ENCODE assay signal across 24 mouse cellular contexts in genomic region chr6:22114079-22114478, GRCm38 (mm10).
DNase-seq lines count a peak whose midpoint lies in the region; ATAC-seq and TF ChIP-seq lines count a peak whose summit lies in the region.
"Had no signal": no experiment of that assay in that cellular context is flagged by ENCODE, and none has a peak within 500 bp of the region (broad histone marks: within the 10 kb centered on the region; RNA-seq: fewer than 3 reads in every experiment).

No protein-coding gene starts in this region.

- H3K4me2 ChIP-seq in liver, postnatal 0 days (ENCODE audit: low read depth, low read length): no peak overlapping the region
- no peak overlapping the region for H3K4me2 ChIP-seq in liver, embryonic 12.5 days
- H3K4me2 ChIP-seq in CH12.LX (ENCODE audit: insufficient read depth, low read depth, poor library complexity, severe bottlenecking): peak overlapping the region; percentile 56
- no peak overlapping the region for H3K4me2 ChIP-seq in stomach, embryonic 15.5 days
- H3K4me2 ChIP-seq in forebrain, embryonic 12.5 days: no peak overlapping the region
- H3K4me2 ChIP-seq: embryonic facial prominence, embryonic 12.5 days had no signal

- in situ Hi-C loops in CH12.LX (cut with MboI; ENCODE audit: low pct_ligation_motif_present, low pct_unique_long_range_greater_than_20kb, low sequenced_read_pairs): loop anchor here (10.0 to 25.0 kb wide), 2 partner anchors 381 to 848 kb away; no protein-coding TSS in a partner anchor

- no peak for TF ChIP-seq POLR2A in liver, adult 2 months (IDR thresholded peaks at IDR 0.05; ENCODE audit: extremely low read depth, insufficient read depth, low read length)
- TF ChIP-seq POLR2A in CH12.LX (IDR thresholded peaks at IDR 0.05; ENCODE audit: low read depth, low read length): no peak

- no peak for TF ChIP-seq CTCF in liver, adult 2 months (IDR thresholded peaks at IDR 0.05; ENCODE audit: low read depth, low read length)
- TF ChIP-seq CTCF in liver, postnatal 0 days (IDR thresholded peaks at IDR 0.05; ENCODE audit: low read depth): no peak
- no peak for TF ChIP-seq CTCF in CH12.LX (conservative IDR thresholded peaks at IDR 0.05 in 1 of 2, IDR thresholded peaks at IDR 0.05 in 1 of 2; ENCODE audit: low read depth in 2 of 2, low read length in 2 of 2)

- no peak for TF ChIP-seq RAD21 in CH12.LX (IDR thresholded peaks at IDR 0.05; ENCODE audit: low read depth, low read length)

- ATAC-seq in liver, postnatal 0 days: peak; percentile 75
- ATAC-seq in liver, embryonic 12.5 days: no peak
- peak; percentile 50; the same call in 1 of the 2 replicates for ATAC-seq in stomach, embryonic 15.5 days (ENCODE audit: insufficient read depth, low FRiP score, low read depth)
- ATAC-seq in forebrain, embryonic 12.5 days (ENCODE audit: low FRiP score): no peak
- ATAC-seq: activated CD4-positive, CD25-positive, alpha-beta regulatory T cell, adult 4 months; CD4-positive, CD25-positive, alpha-beta regulatory T cell, adult 4 months; forebrain, embryonic 14.5 days; forebrain, embryonic 16.5 days; Patski had no signal

- H3K4me3 ChIP-seq in liver, adult 2 months (ENCODE audit: insufficient read depth, low read depth, low read length): no peak overlapping the region
- H3K4me3 ChIP-seq in liver, postnatal 0 days (ENCODE audit: low read depth, low read length): no peak overlapping the region
- no peak overlapping the region for H3K4me3 ChIP-seq in liver, embryonic 12.5 days
- no peak overlapping the region for H3K4me3 ChIP-seq in CH12.LX (replicated peaks in 1 of 3; ENCODE audit: low read depth in 2 of 3, low read length in 2 of 3, poor library complexity in 1 of 3)
- no peak overlapping the region for H3K4me3 ChIP-seq in stomach, embryonic 15.5 days (replicated peaks)
- no peak overlapping the region for H3K4me3 ChIP-seq in forebrain, embryonic 12.5 days (replicated peaks)
- H3K4me3 ChIP-seq: embryonic facial prominence, embryonic 10.5 days; embryonic facial prominence, embryonic 12.5 days had no signal

- H3K79me2 ChIP-seq in liver, adult 2 months (ENCODE audit: control insufficient read depth, insufficient read depth, low read length): peaks cover 3% of the 10 kb centered on the region; the same call in 1 of the 2 replicates
- no peaks in the 10 kb centered on the region for H3K79me2 ChIP-seq in CH12.LX (replicated peaks; ENCODE audit: control insufficient read depth, extremely low read depth, insufficient read depth, poor library complexity, severe bottlenecking)

- no peaks in the 10 kb centered on the region for H3K9me3 ChIP-seq in liver, postnatal 0 days (ENCODE audit: low read length)
- H3K9me3 ChIP-seq in liver, embryonic 12.5 days (replicated peaks): no peaks in the 10 kb centered on the region
- H3K9me3 ChIP-seq in CH12.LX (replicated peaks; ENCODE audit: low read length): no peaks in the 10 kb centered on the region
- no peaks in the 10 kb centered on the region for H3K9me3 ChIP-seq in stomach, embryonic 15.5 days
- H3K9me3 ChIP-seq in forebrain, embryonic 12.5 days: no peaks in the 10 kb centered on the region
- H3K9me3 ChIP-seq: embryonic facial prominence, embryonic 10.5 days; embryonic facial prominence, embryonic 12.5 days had no signal

- DNase-seq in liver, adult 2 months (ENCODE audit: extremely low read depth, low read depth, low spot score): peak; percentile 21
- DNase-seq in liver: no peak
- no peak for DNase-seq in liver, postnatal 0 days
- DNase-seq in CH12.LX (ENCODE audit: extremely low read depth): no peak
- DNase-seq in gastrocnemius, postnatal 14 days: no peak
- DNase-seq: adrenal gland, adult 8-10 months; adrenal gland, postnatal 14 days; adrenal gland, postnatal 36 days; B cell, adult 2 months; cerebellum, adult 11-12 months; cerebellum, adult 2 months; cerebellum, adult 9-10 months; cerebellum, postnatal 10 days; cerebellum, postnatal 25 days had no signal

- no peak overlapping the region for H3K9ac ChIP-seq in liver, adult 2 months (ENCODE audit: low read depth, low read length)
- H3K9ac ChIP-seq in liver, postnatal 0 days (replicated peaks): no peak overlapping the region
- no peak overlapping the region for H3K9ac ChIP-seq in liver, embryonic 12.5 days
- H3K9ac ChIP-seq in CH12.LX (ENCODE audit: insufficient read depth, low read depth): no peak overlapping the region
- no peak overlapping the region for H3K9ac ChIP-seq in stomach, embryonic 15.5 days
- H3K9ac ChIP-seq in forebrain, embryonic 12.5 days: no peak overlapping the region
- H3K9ac ChIP-seq: embryonic facial prominence, embryonic 12.5 days had no signal

- H3K27me3 ChIP-seq in liver, adult 2 months (ENCODE audit: control insufficient read depth, insufficient read depth, low read length): no peaks in the 10 kb centered on the region
- no peaks in the 10 kb centered on the region for H3K27me3 ChIP-seq in liver, postnatal 0 days (ENCODE audit: insufficient read depth, low read length)
- H3K27me3 ChIP-seq in liver, embryonic 12.5 days (replicated peaks): no peaks in the 10 kb centered on the region
- H3K27me3 ChIP-seq in CH12.LX (replicated peaks): no peaks in the 10 kb centered on the region
- H3K27me3 ChIP-seq in stomach, embryonic 15.5 days (replicated peaks): no peaks in the 10 kb centered on the region
- H3K27me3 ChIP-seq in forebrain, embryonic 12.5 days: 0 out of 2 replicates have a peak, but pooled peaks cover 3% of the 10 kb centered on the region
- H3K27me3 ChIP-seq: embryonic facial prominence, embryonic 12.5 days had no signal

- dilution Hi-C loops in CH12.LX (cut with MboI; ENCODE audit: extremely low pct_ligation_motif_present, extremely low pct_unique_long_range_greater_than_20kb, low sequenced_read_pairs): no loop called here

- no peaks in the 10 kb centered on the region; the same call in 1 of the 2 replicates for H3K4me1 ChIP-seq in liver, adult 2 months (ENCODE audit: control insufficient read depth, insufficient read depth, low read length)
- no peaks in the 10 kb centered on the region for H3K4me1 ChIP-seq in liver, postnatal 0 days (ENCODE audit: insufficient read depth)
- H3K4me1 ChIP-seq in liver, embryonic 12.5 days: no peaks in the 10 kb centered on the region
- no peaks in the 10 kb centered on the region for H3K4me1 ChIP-seq in CH12.LX (ENCODE audit: control insufficient read depth in 1 of 2, insufficient read depth in 2 of 2)
- no peaks in the 10 kb centered on the region for H3K4me1 ChIP-seq in stomach, embryonic 15.5 days
- H3K4me1 ChIP-seq in forebrain, embryonic 12.5 days: no peaks in the 10 kb centered on the region
- H3K4me1 ChIP-seq: embryonic facial prominence, embryonic 12.5 days had no signal

- WGBS in liver, adult 2 months: 52% methylated on average over 6 of the region's 6 CpGs
- 64% methylated on average over 6 of the region's 6 CpGs for WGBS in liver, postnatal 0 days (ENCODE audit: insufficient replicate concordance)
- WGBS in liver, embryonic 12.5 days (ENCODE audit: insufficient replicate concordance): 67% methylated on average over 6 of the region's 6 CpGs
- 70% methylated on average over 6 of the region's 6 CpGs for WGBS in stomach, embryonic 15.5 days
- WGBS in forebrain, embryonic 12.5 days: 85% methylated on average over 6 of the region's 6 CpGs

- no peak for TF ChIP-seq EP300 in liver, postnatal 0 days (IDR thresholded peaks at IDR 0.05; ENCODE audit: low read depth)
- TF ChIP-seq EP300 in CH12.LX (IDR thresholded peaks at IDR 0.05; ENCODE audit: low read length): no peak

- no peak overlapping the region for H3K27ac ChIP-seq in liver, adult 2 months (replicated peaks; ENCODE audit: insufficient read depth, low read depth, low read length)
- no peak overlapping the region for H3K27ac ChIP-seq in liver, postnatal 0 days (ENCODE audit: low read depth)
- no peak overlapping the region for H3K27ac ChIP-seq in liver, embryonic 12.5 days
- H3K27ac ChIP-seq in CH12.LX (ENCODE audit: insufficient read depth, low read depth): no peak overlapping the region
- H3K27ac ChIP-seq in stomach, embryonic 15.5 days: 0 out of 2 replicates have a peak overlapping the region, but pooled peaks have one; percentile 32
- H3K27ac ChIP-seq in forebrain, embryonic 12.5 days: no peak overlapping the region
- H3K27ac ChIP-seq: embryonic facial prominence, embryonic 10.5 days; embryonic facial prominence, embryonic 12.5 days had no signal

- intact Hi-C loops in gastrocnemius, postnatal 14 days (cut with DNase I; ENCODE audit: low total_unique reads): no loop called here

- peaks cover 3% of the 10 kb centered on the region; the same call in 1 of the 2 replicates for H3K36me3 ChIP-seq in liver, adult 2 months (ENCODE audit: control insufficient read depth, insufficient read depth, low read length)
- H3K36me3 ChIP-seq in liver, postnatal 0 days (replicated peaks; ENCODE audit: insufficient read depth, low read length): no peaks in the 10 kb centered on the region
- no peaks in the 10 kb centered on the region for H3K36me3 ChIP-seq in liver, embryonic 12.5 days
- H3K36me3 ChIP-seq in CH12.LX (replicated peaks in 1 of 2; ENCODE audit: control insufficient read depth in 1 of 2, insufficient read depth in 1 of 2, low read length in 1 of 2): no peaks in the 10 kb centered on the region
- no peaks in the 10 kb centered on the region for H3K36me3 ChIP-seq in stomach, embryonic 15.5 days
- H3K36me3 ChIP-seq in forebrain, embryonic 12.5 days (replicated peaks): no peaks in the 10 kb centered on the region
- H3K36me3 ChIP-seq: embryonic facial prominence, embryonic 10.5 days; embryonic facial prominence, embryonic 12.5 days had no signal

TF ChIP-seq in CH12.LX, 34 proteins besides CTCF, POLR2A, EP300 and RAD21:
- TF ChIP-seq ELF1 (IDR thresholded peaks at IDR 0.05; ENCODE audit: low read depth, low read length): no peak
- TF ChIP-seq RCOR1 (conservative IDR thresholded peaks at IDR 0.05; ENCODE audit: low read depth, low read length): no peak
- no peak for TF ChIP-seq MAZ (IDR thresholded peaks at IDR 0.05; ENCODE audit: low read depth, low read length)

Comparison
In these comparisons a context has a peak if more than half of its experiments do, and no peak if none do; other contexts are left out.
1. ATAC-seq: peak in liver, postnatal 0 days (single experiment) and stomach, embryonic 15.5 days (single experiment); none in liver, embryonic 12.5 days (single experiment) and forebrain, embryonic 12.5 days (single experiment).